Mouse (Mus musculus): ENCODE measurements around the gene Abhd6.
"Not testable (repeated sequence)": the region's sequence is repeated elsewhere in the genome, so short reads cannot be mapped to it uniquely, and the experiment has no call there.

Abhd6 gene

GRCm38 (mm10) chr14:7999435-7999834 is 3.3 kb upstream of the Abhd6 start:
- no peak for DNase-seq

- DNase-seq: no peak
These were observed 2.5 kb upstream of the Abhd6 start for GRCm38 (mm10) chr14:8000247-8000646.

GRCm38 (mm10) chr14:8000831-8001685 is 1.6 kb upstream of the Abhd6 start:
- DNase-seq: no peak

- DNase-seq: peak in 1 of 2 experiments; percentile 79
These were observed 480 bp downstream of the Abhd6 start for GRCm38 (mm10) chr14:8003093-8003670.

GRCm38 (mm10) chr14:8003727-8004670 is 1.3 kb downstream of the Abhd6 start:
- no peak for DNase-seq

- not testable (repeated sequence) for DNase-seq
These were observed 3.4 kb downstream of the Abhd6 start for GRCm38 (mm10) chr14:8006061-8006460.

GRCm38 (mm10) chr14:8007084-8007483 is 4.4 kb downstream of the Abhd6 start:
- DNase-seq: no peak

- DNase-seq: no peak
These were observed 4.8 kb downstream of the Abhd6 start for GRCm38 (mm10) chr14:8007486-8007885.

GRCm38 (mm10) chr14:8007923-8008322 is 5.2 kb downstream of the Abhd6 start:
- peak in 1 of 2 experiments; percentile 55 for DNase-seq

GRCm38 (mm10) chr14:8011297-8011696 is 8.6 kb downstream of the Abhd6 start:
- no peak for DNase-seq

- DNase-seq: no peak
These were observed 9.2 kb downstream of the Abhd6 start for GRCm38 (mm10) chr14:8011938-8012337.

GRCm38 (mm10) chr14:8015756-8016155 is 13.1 kb downstream of the Abhd6 start:
- DNase-seq: no peak

GRCm38 (mm10) chr14:8016276-8016675 is 13.6 kb downstream of the Abhd6 start:
- DNase-seq: no peak

- no peak for DNase-seq
These were observed 14.2 kb downstream of the Abhd6 start for GRCm38 (mm10) chr14:8016951-8017350.

GRCm38 (mm10) chr14:8020011-8020410 is 17.3 kb downstream of the Abhd6 start:
- no peak for DNase-seq

- no peak for DNase-seq
These were observed 17.8 kb downstream of the Abhd6 start for GRCm38 (mm10) chr14:8020546-8020945.

- no peak for DNase-seq
These were observed 21.8 kb downstream of the Abhd6 start for GRCm38 (mm10) chr14:8024469-8024868.

- DNase-seq: no peak
These were observed 22.2 kb downstream of the Abhd6 start for GRCm38 (mm10) chr14:8024936-8025335.

- DNase-seq: peak in 1 of 2 experiments; percentile 38
These were observed 24.2 kb downstream of the Abhd6 start for GRCm38 (mm10) chr14:8026769-8027531.

- no peak for DNase-seq
These were observed 25.4 kb downstream of the Abhd6 start for GRCm38 (mm10) chr14:8028086-8028485.

- DNase-seq: no peak
These were observed 27.1 kb downstream of the Abhd6 start for GRCm38 (mm10) chr14:8029752-8030151.

GRCm38 (mm10) chr14:8030535-8030934 is 27.8 kb downstream of the Abhd6 start:
- DNase-seq: peak; percentile 34 to 39

Data from cerebellum, postnatal 25 days (tissue).